Mouse (Mus musculus): ENCODE data around the gene Olfm1. TPM values are rescaled to one million over a fixed set of nuclear protein-coding genes. Genes with fewer than 3 reads are reported as not detected.

Gene Olfm1
- total RNA-seq, 2 experiments from 2014 or later = 6.8 to 13.7 TPM

- intact Hi-C loops (cut with DNase I) = no loop called here
These were observed 18.4 kb upstream of the Olfm1 start for GRCm38 (mm10) chr2:28174441-28174840.

GRCm38 (mm10) chr2:28178600-28178999, 14.2 kb upstream of the Olfm1 start:
- no peak for DNase-seq
- Histone ChIP-seq H3K4me3 (no peak overlapping the region), H3K27ac (no peak overlapping the region)
- intact Hi-C loops (cut with DNase I) = no loop called here
- no peak for TF ChIP-seq CTCF (IDR thresholded peaks at IDR 0.05)

More at GRCm38 (mm10) chr2:28174441-28174840, 18.4 kb upstream of the Olfm1 start:
- no peak overlapping the region for H3K27ac ChIP-seq
- H3K4me3 ChIP-seq = no peak overlapping the region
- no peak for TF ChIP-seq CTCF (IDR thresholded peaks at IDR 0.05)
- no peak for DNase-seq

GRCm38 (mm10) chr2:28180053-28180452, 12.7 kb upstream of the Olfm1 start:
- intact Hi-C loops (cut with DNase I) = no loop called here
- no peak for TF ChIP-seq CTCF (IDR thresholded peaks at IDR 0.05)
- Histone ChIP-seq H3K27ac (no peak overlapping the region), H3K4me3 (no peak overlapping the region)
- DNase-seq = no peak

- no peak overlapping the region for H3K4me3 ChIP-seq
- no peak for TF ChIP-seq CTCF (IDR thresholded peaks at IDR 0.05)
- intact Hi-C loops (cut with DNase I) = no loop called here
- no peak overlapping the region for H3K27ac ChIP-seq
- DNase-seq = no peak
These were observed 4.3 kb upstream of the Olfm1 start for GRCm38 (mm10) chr2:28188398-28188944.

DNA sequence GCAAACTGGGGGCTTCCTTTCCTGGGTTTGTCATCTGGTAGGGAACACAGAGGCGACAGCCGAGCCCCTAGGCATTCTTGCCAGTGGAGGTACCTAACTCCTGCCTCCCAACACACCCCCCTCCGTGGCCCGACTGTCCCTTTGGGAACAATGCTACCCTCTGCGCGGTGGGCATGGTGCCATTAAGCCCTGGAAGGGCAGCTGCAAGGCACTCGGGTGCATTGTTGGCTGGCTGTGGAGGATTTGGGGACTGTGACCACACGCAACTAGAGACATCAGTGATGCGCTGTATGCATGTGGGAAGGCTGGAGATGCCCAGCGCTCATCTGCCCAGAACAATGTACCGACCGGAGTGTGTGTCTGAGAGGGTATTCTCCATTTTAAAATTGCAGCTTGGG, 897 bp downstream of the Olfm1 start:
- TF ChIP-seq CTCF (IDR thresholded peaks at IDR 0.05) = no peak
- intact Hi-C loops (cut with DNase I) = no loop called here
- Histone ChIP-seq H3K4me3 (peak overlapping the region; percentile 80), H3K27ac (peak overlapping the region; percentile 59; the same call in 1 of the 2 replicates)
- peak; percentile 26 for DNase-seq

GRCm38 (mm10) chr2:28194962-28195617, 2.3 kb downstream of the Olfm1 start:
- no peak for TF ChIP-seq CTCF (IDR thresholded peaks at IDR 0.05)
- H3K27ac ChIP-seq = no peak overlapping the region
- no peak overlapping the region for H3K4me3 ChIP-seq
- intact Hi-C loops (cut with DNase I) = no loop called here
- DNase-seq = peak; percentile 34

GRCm38 (mm10) chr2:28195726-28196125, 2.9 kb downstream of the Olfm1 start:
- DNase-seq = no peak
- no peak for TF ChIP-seq CTCF (IDR thresholded peaks at IDR 0.05)
- intact Hi-C loops (cut with DNase I) = no loop called here
- no peak overlapping the region for H3K27ac ChIP-seq
- no peak overlapping the region for H3K4me3 ChIP-seq

DNA sequence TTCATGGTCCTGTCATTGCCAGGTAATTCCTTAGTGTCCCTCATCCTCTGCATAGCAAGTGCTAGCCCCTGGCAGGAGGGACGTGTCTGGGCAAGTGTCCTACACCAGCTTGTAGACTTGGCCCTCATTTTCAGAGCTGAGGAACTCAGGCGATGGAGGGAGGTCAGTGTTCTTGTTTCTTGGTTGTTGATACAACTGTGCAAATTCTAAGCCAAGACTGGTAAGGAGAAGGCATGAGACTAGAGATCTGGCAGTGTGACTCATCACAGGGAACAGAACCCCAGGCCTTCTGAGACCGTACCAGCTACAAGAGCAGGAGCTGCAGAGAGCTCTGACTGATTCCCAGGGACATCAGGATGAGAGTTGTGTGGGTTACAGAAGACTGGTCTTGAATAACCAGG, 8.6 kb downstream of the Olfm1 start:
- intact Hi-C loops (cut with DNase I) = no loop called here
- DNase-seq = no peak
- Histone ChIP-seq H3K4me3 (no peak overlapping the region), H3K27ac (no peak overlapping the region)
- no peak for TF ChIP-seq CTCF (IDR thresholded peaks at IDR 0.05)

GRCm38 (mm10) chr2:28204167-28204566, 11.4 kb downstream of the Olfm1 start:
- intact Hi-C loops (cut with DNase I) = loop anchor here (1.0 kb wide), 4 partner anchors 74 to 214 kb away; no protein-coding TSS in a partner anchor
- H3K27ac ChIP-seq = no peak overlapping the region
- DNase-seq = peak; percentile 90
- peak overlapping the region; percentile 31 for H3K4me3 ChIP-seq
- peak; percentile 98 for TF ChIP-seq CTCF (IDR thresholded peaks at IDR 0.05)

DNA sequence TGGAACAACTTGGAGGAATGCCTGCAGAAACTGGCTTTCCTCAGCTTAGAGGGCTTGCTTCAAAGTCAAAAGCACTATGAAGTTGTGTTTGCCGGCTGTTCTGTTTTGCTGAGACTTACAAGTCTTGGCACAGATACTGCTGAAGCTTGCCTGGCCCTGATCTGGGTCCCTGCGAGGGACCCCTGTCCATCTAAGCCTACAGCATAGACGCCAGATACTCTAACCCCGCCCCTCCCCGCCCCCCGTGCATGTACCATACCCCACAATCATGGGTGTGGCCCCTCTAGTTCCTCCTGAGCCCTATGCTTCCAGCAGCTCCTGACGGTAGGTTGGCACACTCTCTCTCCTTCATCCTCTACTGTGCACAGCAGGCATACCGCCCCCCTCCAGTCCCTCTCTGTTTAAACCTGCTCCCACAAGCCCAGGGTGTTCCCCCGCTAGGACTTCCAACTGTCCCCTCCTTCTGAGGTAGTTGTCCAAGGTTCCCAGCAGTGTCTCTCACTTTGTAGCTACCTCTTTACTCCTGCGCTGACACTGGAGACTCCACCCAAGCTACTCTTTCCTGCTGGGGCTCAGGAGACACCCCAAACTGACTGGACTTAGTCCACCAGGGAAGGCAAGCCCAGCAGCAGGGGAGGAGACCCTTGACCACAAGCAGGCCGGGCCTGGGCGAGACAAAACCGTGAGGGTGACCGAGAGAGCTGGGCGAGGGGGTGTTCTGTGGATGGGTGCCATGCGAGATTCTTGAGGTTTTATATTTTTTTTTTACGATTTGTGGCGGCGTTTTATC, 12.1 kb downstream of the Olfm1 start:
- intact Hi-C loops (cut with DNase I) = loop anchor here (1.0 to 5.0 kb wide), 5 partner anchors 37 to 213 kb away; no protein-coding TSS in a partner anchor

GRCm38 (mm10) chr2:28205467-28205805, 12.6 kb downstream of the Olfm1 start:
- H3K4me3 ChIP-seq = peak overlapping the region; percentile 86
- DNase-seq = peak; percentile 92
- TF ChIP-seq CTCF (IDR thresholded peaks at IDR 0.05) = peak; percentile 84
- peak overlapping the region; percentile 56; the same call in 1 of the 2 replicates for H3K27ac ChIP-seq
- intact Hi-C loops (cut with DNase I) = loop anchor here (5.0 kb wide), 1 partner anchor 37 kb away; no protein-coding TSS in a partner anchor

More for the DNA sequence above, 12.1 kb downstream of the Olfm1 start:
- DNase-seq = no peak
- TF ChIP-seq CTCF (IDR thresholded peaks at IDR 0.05) = no peak
- Histone ChIP-seq H3K27ac (peak overlapping the region; percentile 56), H3K4me3 (peak overlapping the region; percentile 86)

GRCm38 (mm10) chr2:28205870-28206421, 13.2 kb downstream of the Olfm1 start:
- TF ChIP-seq CTCF (IDR thresholded peaks at IDR 0.05) = no peak
- H3K4me3 ChIP-seq = peak overlapping the region; percentile 86
- intact Hi-C loops (cut with DNase I) = loop anchor here (5.0 kb wide), 1 partner anchor 36 kb away; no protein-coding TSS in a partner anchor
- peak; percentile 46 for DNase-seq
- peak overlapping the region; percentile 74 for H3K27ac ChIP-seq

Measured in gastrocnemius, adult 2 months (tissue).